Mouse (Mus musculus) megakaryocyte, adult 5-6 weeks (primary cell): ENCODE data around the gene Arhgef15. TPM values are rescaled to one million over a fixed set of nuclear protein-coding genes. Genes with fewer than 3 reads are reported as not detected.
"Not testable (repeated sequence)": the region's sequence is repeated elsewhere in the genome, so short reads cannot be mapped to it uniquely, and the experiment has no call there.

Source experiments
- ATAC-seq: 2 replicates; pipeline ENCODE4 v1.8.0; 2016; ENCODE audit warnings: mild to moderate bottlenecking, inconsistent platforms; ENCODE audit not compliant: poor library complexity, severe bottlenecking
- total RNA-seq, 2 experiments: library from RNA; stranded (forward) in 1 of 2; stranded (reverse) in 1 of 2; fragments of 153-499, 151-499 nt in 1 of 2; fragments of 221-1000, 200-1000 nt in 1 of 2; gene quantifications; 2 replicates each; pipeline versions ENCODE4 v1.2.3 to v1.2.4; 2015 to 2017

Arhgef15 gene
- total RNA-seq (2015) (not detected in 2 replicates), total RNA-seq (2017) (0.07 TPM in 1 of 2 replicates, not detected in the other)

- no peak for ATAC-seq
Measured at GRCm38 (mm10) chr11:68957308-68957707, at the start of gene Arhgef15. Arhgef15 (minus strand) TSS chr11:68957480.

DNA sequence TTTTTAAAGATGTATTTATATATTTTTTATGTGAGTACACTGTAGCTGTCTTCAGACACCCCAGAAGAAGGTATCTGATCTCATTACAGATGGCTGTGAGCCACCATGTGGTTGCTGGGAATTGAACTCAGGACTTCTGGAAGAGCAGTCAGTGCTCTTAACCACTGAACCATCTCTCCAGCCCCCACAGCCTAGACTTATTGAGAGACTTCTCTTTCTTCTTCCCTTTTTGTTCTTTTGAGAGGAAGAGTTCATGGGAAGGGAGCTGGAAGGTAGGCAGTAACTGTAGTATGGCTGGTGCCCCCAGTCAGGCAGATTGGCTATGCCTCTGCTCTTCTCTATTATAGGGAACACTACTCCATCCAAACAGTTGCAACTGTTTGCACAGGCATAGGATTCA lies 49.3 kb upstream of the Arhgef15 start:
- ATAC-seq: not testable (repeated sequence)

- no peak for ATAC-seq
Measured at GRCm38 (mm10) chr11:69005193-69005592, 47.9 kb upstream of the Arhgef15 start.

DNA sequence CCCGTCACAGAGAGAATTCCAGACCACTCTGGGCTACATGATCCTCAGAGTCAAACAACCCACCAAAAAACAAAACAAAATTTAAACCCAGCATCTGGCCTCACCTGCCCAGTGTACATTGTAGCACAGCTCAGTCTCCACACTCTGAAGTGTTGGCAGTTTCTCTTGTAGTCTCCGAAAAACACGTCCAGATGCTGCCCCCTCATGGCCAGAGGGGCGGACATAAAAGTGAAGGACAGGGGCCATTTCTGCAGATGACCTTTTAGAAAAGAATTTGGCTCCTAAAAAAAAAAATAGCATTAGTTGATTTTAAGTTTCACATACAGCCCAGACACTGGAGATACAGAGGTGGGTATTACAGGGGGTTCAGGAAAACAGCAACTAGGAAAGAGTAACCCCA lies 46.3 kb upstream of the Arhgef15 start:
- ATAC-seq: no peak

GRCm38 (mm10) chr11:69002782-69003181 lies 45.5 kb upstream of the Arhgef15 start:
- not testable (repeated sequence) for ATAC-seq

GRCm38 (mm10) chr11:68997080-68997479 lies 39.8 kb upstream of the Arhgef15 start:
- no peak for ATAC-seq

- no peak for ATAC-seq
Measured at GRCm38 (mm10) chr11:68994377-68994776, 37.1 kb upstream of the Arhgef15 start.

DNA sequence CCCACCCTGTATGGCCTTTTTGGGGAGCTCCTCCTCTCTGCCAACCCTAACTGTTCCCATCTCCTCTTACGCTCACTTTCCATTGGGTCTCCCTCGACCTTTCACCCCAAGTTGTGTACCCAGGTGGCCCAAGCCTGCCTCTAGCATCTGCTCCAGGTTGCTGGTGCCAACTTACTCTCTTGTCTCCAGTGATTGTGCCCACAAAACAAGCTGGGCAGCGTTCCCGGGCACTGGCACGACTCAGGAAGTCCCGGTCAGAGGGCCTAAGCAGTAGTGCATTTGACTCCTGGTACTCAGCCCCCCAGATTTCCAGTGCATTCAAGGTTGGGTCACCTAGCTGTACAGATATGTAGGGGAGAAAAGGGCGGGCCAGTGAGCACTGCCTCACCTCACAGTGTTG lies 35.8 kb upstream of the Arhgef15 start:
- ATAC-seq: no peak

GRCm38 (mm10) chr11:68988341-68988740 lies 31.1 kb upstream of the Arhgef15 start:
- ATAC-seq: no peak

DNA sequence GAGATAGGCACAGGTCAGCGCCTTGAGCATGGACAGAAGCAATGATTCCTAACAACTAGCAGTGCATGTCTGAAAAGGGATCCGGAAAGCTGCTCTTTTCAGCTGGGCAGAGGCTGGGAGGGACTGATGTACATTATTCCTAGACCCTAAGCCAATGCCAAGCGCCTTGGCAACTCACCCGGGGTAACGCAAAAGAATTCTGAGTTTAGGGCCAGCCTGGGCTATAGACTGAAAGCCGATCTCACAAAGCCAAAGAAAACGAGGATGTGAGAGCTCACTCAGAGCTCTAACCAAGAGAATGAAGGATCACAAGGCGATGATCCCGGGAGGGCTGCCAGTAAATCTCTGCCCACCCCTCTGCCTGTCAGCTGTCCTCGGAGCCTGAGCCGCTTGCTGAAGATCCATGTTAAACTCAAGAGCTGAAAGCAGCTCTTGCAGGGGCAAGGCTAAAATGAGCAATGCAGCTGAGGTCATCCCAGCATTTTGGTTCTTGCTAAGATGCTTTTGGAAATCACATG lies 30.1 kb upstream of the Arhgef15 start:
- no peak for ATAC-seq

- ATAC-seq: peak; percentile 74
Measured at GRCm38 (mm10) chr11:68982639-68983369, 25.5 kb upstream of the Arhgef15 start.

- no peak for ATAC-seq
Measured at GRCm38 (mm10) chr11:68980919-68981318, 23.6 kb upstream of the Arhgef15 start.

- no peak for ATAC-seq
Measured at GRCm38 (mm10) chr11:68979320-68979733, 22.0 kb upstream of the Arhgef15 start.

DNA sequence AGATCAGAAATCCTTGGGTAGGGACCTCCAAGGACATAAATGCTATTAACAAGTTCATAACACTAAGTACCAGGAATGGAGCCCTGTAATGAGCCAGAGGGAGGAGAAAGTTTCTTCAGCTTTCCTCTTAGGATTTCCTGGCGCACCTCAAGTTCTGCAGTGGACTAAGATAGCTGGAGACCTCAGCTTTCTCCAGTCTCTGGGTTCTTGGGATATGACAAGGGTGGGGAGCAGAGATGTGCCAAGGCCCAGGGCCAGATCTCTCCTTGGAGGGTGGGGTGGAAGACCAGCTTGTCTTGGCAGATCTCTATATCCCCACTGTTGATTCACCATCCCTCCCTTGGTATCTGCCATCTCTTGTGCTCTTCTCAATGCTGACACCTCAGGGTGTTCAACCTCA lies 18.3 kb upstream of the Arhgef15 start:
- ATAC-seq: no peak

- ATAC-seq: no peak
Measured at GRCm38 (mm10) chr11:68975085-68975484, 17.8 kb upstream of the Arhgef15 start, which contains the start of gene Rangrf. Rangrf (minus strand) TSS chr11:68975185.

DNA sequence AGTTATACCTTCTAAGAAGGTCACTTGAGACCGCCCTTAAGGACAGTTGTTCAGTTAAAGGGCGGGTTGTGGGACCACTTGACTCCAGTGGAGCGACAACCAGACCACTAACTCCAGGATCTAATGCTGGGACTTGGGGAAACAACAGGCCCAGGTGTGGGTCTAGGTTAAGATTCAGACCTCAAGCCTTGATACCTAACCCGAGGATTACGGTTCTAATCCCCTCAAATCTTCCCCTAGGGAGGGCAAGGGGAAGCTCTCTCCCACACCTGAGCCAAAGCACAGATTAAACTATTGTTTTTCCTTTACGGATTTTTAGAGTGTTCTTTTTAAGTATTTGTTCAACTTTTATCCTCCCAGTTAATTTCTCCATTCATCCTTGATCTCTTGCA lies 16.8 kb upstream of the Arhgef15 start:
- ATAC-seq: no peak

GRCm38 (mm10) chr11:68973250-68974058 lies 16.2 kb upstream of the Arhgef15 start:
- ATAC-seq: peak; percentile 94

DNA sequence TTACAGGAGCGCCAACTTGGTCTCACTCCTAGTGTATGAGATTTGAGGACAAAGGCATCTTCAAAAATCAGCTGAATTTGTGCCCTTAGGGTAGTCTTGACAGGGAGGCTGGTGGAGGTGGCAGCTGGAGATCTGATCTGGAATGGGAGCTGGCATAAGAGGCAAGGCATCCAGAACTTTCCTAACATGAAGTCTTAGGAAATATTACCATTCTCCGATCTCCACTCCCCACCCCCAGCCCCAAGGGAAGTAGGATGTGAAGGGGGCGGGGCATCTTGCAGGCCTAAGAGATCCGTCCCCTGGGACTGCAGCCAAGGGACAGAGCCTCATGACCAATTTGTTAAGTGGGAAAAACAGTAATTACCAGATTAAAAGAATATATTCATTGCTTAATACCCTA lies 13.0 kb upstream of the Arhgef15 start:
- no peak for ATAC-seq

DNA sequence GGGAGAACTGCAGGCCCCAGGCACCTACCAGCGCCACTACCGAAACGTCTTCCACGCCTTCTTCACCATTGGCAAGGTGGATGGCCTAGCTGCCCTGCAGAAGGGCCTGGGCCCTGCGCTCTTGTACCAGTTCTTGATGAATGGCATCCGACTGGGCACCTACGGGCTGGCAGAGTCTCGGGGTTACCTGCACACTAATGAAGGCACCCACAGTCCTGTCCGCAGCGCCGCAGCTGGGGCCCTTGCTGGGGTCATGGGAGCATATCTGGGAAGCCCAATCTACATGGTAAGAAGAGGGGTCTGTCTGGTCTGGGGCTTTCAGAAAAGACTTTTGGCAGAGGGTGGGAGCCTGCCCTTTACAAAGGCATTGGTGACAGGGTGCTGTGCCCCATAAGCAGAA lies 11.5 kb upstream of the Arhgef15 start:
- ATAC-seq: no peak

GRCm38 (mm10) chr11:68967337-68968282 lies 10.3 kb upstream of the Arhgef15 start, which contains the start of gene Slc25a35:
Slc25a35 (plus strand) TSS chr11:68968131.
- ATAC-seq: peak; percentile 96
